In genomic region chr4:125270951-125271350, GRCm38 (mm10) we compare ENCODE assay signal across 35 mouse cellular contexts.
"Had no signal": no experiment of that assay in that cellular context is flagged by ENCODE, and none has a peak within 500 bp of the region (broad histone marks: within the 10 kb centered on the region; RNA-seq: fewer than 3 reads in every experiment).

No protein-coding gene starts in this region.

- ATAC-seq: hindbrain, embryonic 16.5 days; hindbrain, postnatal 0 days; inflammation-experienced regulatory T-cells, adult 6 months; intestine, embryonic 15.5 days; intestine, embryonic 16.5 days; intestine, postnatal 0 days had no signal

- H3K4me3 ChIP-seq: heart, embryonic 10.5 days; heart, embryonic 12.5 days; heart, embryonic 13.5 days; heart, embryonic 15.5 days; hindbrain, embryonic 10.5 days; hindbrain, embryonic 12.5 days; hindbrain, embryonic 13.5 days; hindbrain, embryonic 15.5 days; intestine, embryonic 15.5 days; kidney, embryonic 15.5 days; layer of hippocampus, adult 2 months had no signal

- H3K4me2 ChIP-seq: heart, embryonic 11.5 days; heart, embryonic 12.5 days; heart, embryonic 13.5 days; heart, embryonic 15.5 days; hindbrain, embryonic 12.5 days; hindbrain, embryonic 13.5 days; hindbrain, embryonic 14.5 days; hindbrain, embryonic 15.5 days; intestine, embryonic 15.5 days; kidney, embryonic 15.5 days had no signal

- H3K9ac ChIP-seq: heart, embryonic 12.5 days; heart, embryonic 13.5 days; heart, embryonic 15.5 days; hindbrain, embryonic 12.5 days; hindbrain, embryonic 13.5 days; hindbrain, embryonic 14.5 days; hindbrain, embryonic 15.5 days; intestine, embryonic 15.5 days; kidney, embryonic 15.5 days had no signal

- DNase-seq: heart, postnatal 10 days; heart, postnatal 14 days; heart, postnatal 36 days; heart, postnatal 4 days; kidney, adult 11 months; kidney, adult 18-20 months; kidney, adult 2 months; kidney, adult 8-10 months; kidney, adult 9 months; kidney, postnatal 10 days; kidney, postnatal 14 days; kidney, postnatal 25 days; kidney, postnatal 36 days; kidney, postnatal 4 days; layer of hippocampus, adult 9-11 months; layer of hippocampus, postnatal 36 days had no signal

- H3K36me3 ChIP-seq: heart, embryonic 10.5 days; heart, embryonic 12.5 days; heart, embryonic 13.5 days; heart, embryonic 15.5 days; hindbrain, embryonic 10.5 days; hindbrain, embryonic 12.5 days; hindbrain, embryonic 13.5 days; hindbrain, embryonic 15.5 days; intestine, embryonic 15.5 days; kidney, embryonic 15.5 days had no signal

- H3K9me3 ChIP-seq: heart, embryonic 10.5 days; heart, embryonic 12.5 days; heart, embryonic 13.5 days; heart, embryonic 15.5 days; hindbrain, embryonic 10.5 days; hindbrain, embryonic 12.5 days; hindbrain, embryonic 13.5 days; hindbrain, embryonic 15.5 days; intestine, embryonic 15.5 days; kidney, embryonic 15.5 days had no signal

- H3K4me1 ChIP-seq: heart, embryonic 10.5 days; heart, embryonic 12.5 days; heart, embryonic 13.5 days; heart, embryonic 15.5 days; intestine, embryonic 15.5 days; kidney, embryonic 15.5 days had no signal

- H3K27ac ChIP-seq: heart, embryonic 10.5 days; heart, embryonic 13.5 days; heart, embryonic 15.5 days; hindbrain, embryonic 10.5 days; hindbrain, embryonic 12.5 days; hindbrain, embryonic 13.5 days; hindbrain, embryonic 14.5 days; hindbrain, embryonic 15.5 days; hindbrain, postnatal 0 days; intestine, embryonic 15.5 days; kidney, embryonic 15.5 days; kidney, postnatal 0 days; layer of hippocampus, adult 2 months had no signal
